Mouse (Mus musculus) MEL (cell line): ENCODE measurements around the gene Adap2.

Experiments
- CTCF ChIP-seq, 3 experiments: IDR thresholded peaks in 2 of 3; conservative IDR thresholded peaks in 1 of 3; 2 replicates each; pipeline ENCODE4 v1.5.1; 2011 to 2012; ENCODE audit warnings: low read length in 3 of 3, low read depth in 2 of 3, mild to moderate bottlenecking in 2 of 3, improper control_type of control experiment in 1 of 3, inconsistent platforms in 1 of 3, mixed read lengths in 1 of 3, moderate library complexity in 1 of 3; ENCODE audit not compliant: control insufficient read depth in 1 of 3, insufficient read depth in 1 of 3, poor library complexity in 1 of 3, severe bottlenecking in 1 of 3
- E2F4 ChIP-seq: IDR thresholded peaks from 2 replicates; pipeline ENCODE4 v1.6.1; 2011; ENCODE audit warnings: low read depth, low read length, improper control_type of control experiment, borderline replicate concordance
- GABPA ChIP-seq: IDR thresholded peaks from 2 replicates; pipeline ENCODE4 v1.6.1; 2012; ENCODE audit warnings: low read depth, mild to moderate bottlenecking, inconsistent platforms, low read length, improper control_type of control experiment, moderate library complexity
- GATA1 ChIP-seq: IDR thresholded peaks from 2 replicates; pipeline ENCODE4 v1.6.1; 2011; ENCODE audit warnings: low read depth, low read length, improper control_type of control experiment
- JUND ChIP-seq: IDR thresholded peaks from 2 replicates; pipeline ENCODE4 v1.6.1; 2011; ENCODE audit warnings: low read depth, mild to moderate bottlenecking, improper control_type of control experiment, low read length
- MAZ ChIP-seq: IDR thresholded peaks from 2 replicates; pipeline ENCODE4 v1.6.1; 2012; ENCODE audit warnings: low read depth, mild to moderate bottlenecking, inconsistent platforms, low read length, improper control_type of control experiment
- POLR2A ChIP-seq, 2 experiments: IDR thresholded peaks; 2 replicates each; pipeline ENCODE4 v1.6.1; 2011 to 2012; ENCODE audit warnings: low read length in 2 of 2, mild to moderate bottlenecking in 2 of 2, control low read depth in 1 of 2, improper control_type of control experiment in 1 of 2, low read depth in 1 of 2, moderate library complexity in 1 of 2; ENCODE audit not compliant: control insufficient read depth in 1 of 2, insufficient read depth in 1 of 2, poor library complexity in 1 of 2
- POLR2AphosphoS2 ChIP-seq: IDR thresholded peaks from 2 replicates; pipeline ENCODE4 v1.6.1; 2011; ENCODE audit warnings: low read length, improper control_type of control experiment
- TAL1 ChIP-seq: IDR thresholded peaks from 2 replicates; pipeline ENCODE4 v1.6.1; 2012; ENCODE audit warnings: mild to moderate bottlenecking, inconsistent platforms, low read length, moderate library complexity, mixed read lengths
- TCF12 ChIP-seq: IDR thresholded peaks from 2 replicates; pipeline ENCODE4 v1.6.1; 2014; ENCODE audit warnings: low read depth, mild to moderate bottlenecking, inconsistent platforms, low read length, improper control_type of control experiment, moderate library complexity
- UBTF ChIP-seq: IDR thresholded peaks from 2 replicates; pipeline ENCODE4 v1.6.1; 2012; ENCODE audit warnings: low read depth, mild to moderate bottlenecking, inconsistent platforms, low read length, improper control_type of control experiment, moderate library complexity, borderline replicate concordance; ENCODE audit not compliant: insufficient read depth
- USF1 ChIP-seq: IDR thresholded peaks from 2 replicates; pipeline ENCODE4 v1.6.1; 2014; ENCODE audit warnings: low read depth, mild to moderate bottlenecking, inconsistent platforms, low read length, improper control_type of control experiment, moderate library complexity
- ZNF384 ChIP-seq: IDR thresholded peaks from 2 replicates; pipeline ENCODE4 v1.6.1; 2012; ENCODE audit warnings: low read depth, mild to moderate bottlenecking, inconsistent platforms, low read length, improper control_type of control experiment

DNA sequence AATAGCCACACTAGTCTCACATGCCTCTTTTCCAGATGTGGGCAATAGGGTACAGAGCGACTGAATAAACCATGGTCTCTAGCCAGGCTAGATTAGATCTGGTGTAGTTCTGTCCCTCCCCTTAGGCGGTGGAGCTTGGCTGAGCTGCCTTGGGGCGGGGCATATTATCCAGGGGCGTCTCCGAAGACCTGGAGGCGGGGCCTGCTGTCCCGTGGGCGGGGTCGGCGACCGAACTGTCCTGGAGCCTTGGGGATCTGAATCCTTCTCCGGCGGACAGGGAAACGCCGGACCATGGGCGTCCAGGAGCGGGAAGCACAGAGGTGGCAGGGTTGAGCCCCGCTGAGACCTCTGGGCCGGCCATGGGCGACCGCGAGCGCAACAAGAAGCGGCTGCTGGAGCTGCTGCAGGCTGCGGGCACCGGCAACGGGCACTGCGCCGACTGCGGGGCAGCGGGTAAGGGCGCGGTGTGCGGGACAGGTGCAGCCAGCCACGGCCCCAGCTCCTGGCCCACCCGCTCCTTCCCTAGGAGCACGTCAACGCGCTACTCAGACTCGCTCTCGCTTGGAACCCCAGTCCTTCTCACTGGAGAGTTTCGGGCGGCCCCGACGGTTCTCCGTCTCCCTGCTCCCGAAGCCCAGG, at the start of gene Adap2:
- TF ChIP-seq GATA1 (no peak), USF1 (no peak), TAL1 (no peak), POLR2AphosphoS2 (no peak), UBTF (no peak), CTCF (IDR thresholded peaks at IDR 0.05 in 2 of 3, conservative IDR thresholded peaks at IDR 0.05 in 1 of 3; ENCODE audit: control insufficient read depth in 1 of 3, insufficient read depth in 1 of 3, low read depth in 2 of 3, low read length in 3 of 3, poor library complexity in 1 of 3, severe bottlenecking in 1 of 3) (no peak), TCF12 (no peak), POLR2A (IDR thresholded peaks at IDR 0.05; ENCODE audit: control insufficient read depth in 1 of 2, insufficient read depth in 1 of 2, low read depth in 1 of 2, low read length in 2 of 2, poor library complexity in 1 of 2) (no peak), MAZ (no peak), ZNF384 (no peak), GABPA (no peak), E2F4 (no peak), JUND (no peak)
